8 mouse cellular contexts compared by ENCODE assay signal in genomic region chr5:121204132-121205089, GRCm38 (mm10). TPM values are rescaled to one million over a fixed set of nuclear protein-coding genes. Genes with fewer than 3 reads are reported as not detected.
DNase-seq lines count a peak whose midpoint lies in the region; ATAC-seq and TF ChIP-seq lines count a peak whose summit lies in the region.

Gene Rpl6, plus strand, starts transcription at chr5:121204481.

- peak within 1 kb of the TSS; percentile 75 for H3K4me3 ChIP-seq in cortical plate, adult 2 months (ENCODE audit: insufficient read depth, low read length)
- H3K4me3 ChIP-seq in hindbrain, postnatal 0 days (ENCODE audit: low read length), result peak within 1 kb of the TSS; percentile 93

- no peaks in the 10 kb centered on the region for H3K9me3 ChIP-seq in hindbrain, postnatal 0 days (ENCODE audit: low read length)

- peaks cover 2% of the 10 kb centered on the region; the same call in 1 of the 2 replicates for H3K4me1 ChIP-seq in cortical plate, adult 2 months (ENCODE audit: control insufficient read depth, insufficient read depth, low read length)
- H3K4me1 ChIP-seq in hindbrain, postnatal 0 days (ENCODE audit: insufficient read depth, low read length), result no peaks in the 10 kb centered on the region

- TF ChIP-seq POLR2A in cortical plate, adult 2 months (IDR thresholded peaks at IDR 0.05; ENCODE audit: extremely low read depth, insufficient read depth, low read length), result peak; percentile 96

- no peaks in the 10 kb centered on the region for H3K27me3 ChIP-seq in hindbrain, postnatal 0 days (ENCODE audit: insufficient read depth, low read length)

- DNase-seq in adipocyte (ENCODE audit: low spot score), result peak; percentile 93
- DNase-seq in gastrocnemius, adult 8-10 months (ENCODE audit: low spot score in 2 of 2), result peak; percentile 48 to 51
- peak; percentile 93 for DNase-seq in hindbrain, postnatal 0 days (ENCODE audit: low spot score)
- DNase-seq in left cerebral cortex, adult 8-10 months (ENCODE audit: low spot score in 2 of 2), result peak; percentile 68 to 76
- peak; percentile 84 to 85 for DNase-seq in right cerebral cortex, adult 2 months (ENCODE audit: low spot score in 2 of 2)
- peak; percentile 25 for DNase-seq in urinary bladder, postnatal 10 days (ENCODE audit: low spot score)

- 2% methylated on average over 52 of the region's 52 CpGs for WGBS in hindbrain, postnatal 0 days

- H3K36me3 ChIP-seq in hindbrain, postnatal 0 days (ENCODE audit: insufficient read depth, low read length), result peaks cover 30% of the 10 kb centered on the region

- peak; percentile 95 for ATAC-seq in hindbrain, postnatal 0 days
- peak; percentile 97 for ATAC-seq in megakaryocyte, adult 5-6 weeks (ENCODE audit: poor library complexity, severe bottlenecking)

- no peak within 1 kb of the TSS for H3K27ac ChIP-seq in cortical plate, adult 2 months (ENCODE audit: insufficient read depth, low read length)
- H3K27ac ChIP-seq in hindbrain, postnatal 0 days, result peak within 1 kb of the TSS; percentile 85

- peak within 1 kb of the TSS; percentile 94 for H3K9ac ChIP-seq in hindbrain, postnatal 0 days (replicated peaks; ENCODE audit: low read length)

- TF ChIP-seq CTCF in cortical plate, adult 2 months (IDR thresholded peaks at IDR 0.05; ENCODE audit: extremely low read depth, insufficient read depth, low read length), result no peak
- no peak for TF ChIP-seq CTCF in hindbrain, postnatal 0 days (IDR thresholded peaks at IDR 0.05; ENCODE audit: low read depth)

- peak within 1 kb of the TSS; percentile 82 for H3K4me2 ChIP-seq in hindbrain, postnatal 0 days (ENCODE audit: low read depth, low read length)

RNA-seq across cellular contexts. Expression of gene Rpl6, which starts in this region (rescaled TPM):
- polyA plus RNA-seq in cortical plate, adult 2 months (2012; rRNA removed), result 394 and 406 TPM in 2 replicates
- 100 to 1,000 TPM; 405 to 594 (median 505) TPM for total RNA-seq in gastrocnemius, adult 8-10 months (2022)
- 343 and 354 TPM in 2 replicates for total RNA-seq in hindbrain, postnatal 0 days (2014; rRNA removed)
- polyA plus RNA-seq in hindbrain, postnatal 0 days (2015; fragmentation: Nextera tagmentation; extraction: Ambion mirVana), result 359 and 380 TPM in 2 replicates
- 100 to 1,000 TPM; 495 to 632 (median 565) TPM for total RNA-seq in left cerebral cortex, adult 8-10 months (2022)
- 1,545 and 1,566 TPM in 2 replicates for total RNA-seq in megakaryocyte, adult 5-6 weeks (2015)
- 945 and 954 TPM in 2 replicates for total RNA-seq in megakaryocyte, adult 5-6 weeks (2017)

Comparison
In these comparisons a context has a peak if more than half of its experiments do, and no peak if none do; other contexts are left out.
1. DNase-seq: peak in every context shown above with its lines; median percentile 93 in adipocyte; 93 in hindbrain, postnatal 0 days; 84 in right cerebral cortex, adult 2 months; 72 in left cerebral cortex, adult 8-10 months; 50 in gastrocnemius, adult 8-10 months; 25 in urinary bladder, postnatal 10 days.